Mouse (Mus musculus): ENCODE results near the gene Stxbp4. TPM values are rescaled to one million over a fixed set of nuclear protein-coding genes. Genes with fewer than 3 reads are reported as not detected.
A peak's percentile ranks its signal among the peaks of the same experiment; 100 is the strongest.

Gene Stxbp4
- polyA plus RNA-seq, 2 experiments: 11.1 to 21.8 TPM

- H3K9me3 ChIP-seq (ENCODE audit: control insufficient read depth, low read length): no peaks in the 10 kb centered on the region
- H3K27me3 ChIP-seq (ENCODE audit: control insufficient read depth, insufficient read depth, low read length): no peaks in the 10 kb centered on the region
- no peak overlapping the region for H3K4me2 ChIP-seq (replicated peaks; ENCODE audit: low read depth, low read length, severe bottlenecking)
- TF ChIP-seq POLR2A (IDR thresholded peaks at IDR 0.05; ENCODE audit: borderline replicate concordance, extremely low read depth, insufficient read depth, insufficient read length): no peak
- H3K9ac ChIP-seq (ENCODE audit: low read depth, low read length, severe bottlenecking): no peak overlapping the region
- 71% methylated on average over 9 of the region's 9 CpGs for WGBS
- H3K4me3 ChIP-seq (replicated peaks; ENCODE audit: low read length): no peak overlapping the region
- H3K4me1 ChIP-seq (ENCODE audit: control insufficient read depth, insufficient read depth, low read length): 0 out of 2 replicates have a peak, but pooled peaks cover 5% of the 10 kb centered on the region
- DNase-seq (ENCODE audit: low spot score) (no peak), ATAC-seq (ENCODE audit: low FRiP score, low read depth) (no peak)
- H3K27ac ChIP-seq (replicated peaks; ENCODE audit: low read depth, low read length): no peak overlapping the region
- peaks cover 36% of the 10 kb centered on the region for H3K36me3 ChIP-seq (ENCODE audit: control insufficient read depth, insufficient read depth, low read length)
Measured at GRCm38 (mm10) chr11:90650231-90650885, 12.5 kb upstream of the Stxbp4 start.

- Histone ChIP-seq H3K9ac (ENCODE audit: low read depth, low read length, severe bottlenecking) (no peak overlapping the region), H3K9me3 (ENCODE audit: control insufficient read depth, low read length) (no peaks in the 10 kb centered on the region), H3K4me1 (ENCODE audit: control insufficient read depth, insufficient read depth, low read length) (0 out of 2 replicates have a peak, but pooled peaks cover 5% of the 10 kb centered on the region), H3K27me3 (ENCODE audit: control insufficient read depth, insufficient read depth, low read length) (no peaks in the 10 kb centered on the region), H3K4me2 (replicated peaks; ENCODE audit: low read depth, low read length, severe bottlenecking) (no peak overlapping the region), H3K4me3 (replicated peaks; ENCODE audit: low read length) (no peak overlapping the region), H3K36me3 (ENCODE audit: control insufficient read depth, insufficient read depth, low read length) (peaks cover 42% of the 10 kb centered on the region), H3K27ac (replicated peaks; ENCODE audit: low read depth, low read length) (no peak overlapping the region)
- ATAC-seq (ENCODE audit: low FRiP score, low read depth) (no peak), DNase-seq (ENCODE audit: low spot score) (peak; percentile 52)
- no peak for TF ChIP-seq POLR2A (IDR thresholded peaks at IDR 0.05; ENCODE audit: borderline replicate concordance, extremely low read depth, insufficient read depth, insufficient read length)
- 51% methylated on average over 6 of the region's 6 CpGs for WGBS
Measured at GRCm38 (mm10) chr11:90649777-90650176, 11.9 kb upstream of the Stxbp4 start.

GRCm38 (mm10) chr11:90638312-90638830, 487 bp upstream of the Stxbp4 start:
- peak; percentile 46 for ATAC-seq (ENCODE audit: low FRiP score, low read depth)

GRCm38 (mm10) chr11:90634661-90635060, 3.2 kb downstream of the Stxbp4 start:
- H3K4me3 ChIP-seq (replicated peaks; ENCODE audit: low read length): no peak overlapping the region
- peaks cover 6% of the 10 kb centered on the region for H3K4me1 ChIP-seq (ENCODE audit: control insufficient read depth, insufficient read depth, low read length)
- no peak overlapping the region for H3K9ac ChIP-seq (ENCODE audit: low read depth, low read length, severe bottlenecking)
- H3K9me3 ChIP-seq (ENCODE audit: control insufficient read depth, low read length): no peaks in the 10 kb centered on the region
- 77% methylated on average over 3 of the region's 3 CpGs for WGBS
- ATAC-seq (ENCODE audit: low FRiP score, low read depth) (no peak), DNase-seq (ENCODE audit: low spot score) (no peak)
- no peaks in the 10 kb centered on the region for H3K27me3 ChIP-seq (ENCODE audit: control insufficient read depth, insufficient read depth, low read length)
- no peak overlapping the region for H3K4me2 ChIP-seq (replicated peaks; ENCODE audit: low read depth, low read length, severe bottlenecking)
- H3K36me3 ChIP-seq (ENCODE audit: control insufficient read depth, insufficient read depth, low read length): peaks cover 6% of the 10 kb centered on the region; the same call in 1 of the 2 replicates
- H3K27ac ChIP-seq (replicated peaks; ENCODE audit: low read depth, low read length): no peak overlapping the region
- no peak for TF ChIP-seq POLR2A (IDR thresholded peaks at IDR 0.05; ENCODE audit: borderline replicate concordance, extremely low read depth, insufficient read depth, insufficient read length)

More at GRCm38 (mm10) chr11:90638312-90638830, 487 bp upstream of the Stxbp4 start:
- Histone ChIP-seq H3K9me3 (ENCODE audit: control insufficient read depth, low read length) (no peaks in the 10 kb centered on the region), H3K9ac (ENCODE audit: low read depth, low read length, severe bottlenecking) (peak overlapping the region; percentile 96), H3K36me3 (ENCODE audit: control insufficient read depth, insufficient read depth, low read length) (peaks cover 15% of the 10 kb centered on the region), H3K4me1 (ENCODE audit: control insufficient read depth, insufficient read depth, low read length) (peaks cover 7% of the 10 kb centered on the region), H3K27ac (replicated peaks; ENCODE audit: low read depth, low read length) (peak overlapping the region; percentile 95), H3K4me3 (replicated peaks; ENCODE audit: low read length) (peak overlapping the region; percentile 97), H3K4me2 (replicated peaks; ENCODE audit: low read depth, low read length, severe bottlenecking) (peak overlapping the region; percentile 68), H3K27me3 (ENCODE audit: control insufficient read depth, insufficient read depth, low read length) (no peaks in the 10 kb centered on the region)
- DNase-seq (ENCODE audit: low spot score): no peak
- WGBS: under 1% methylated on average over 29 of the region's 54 CpGs
- no peak for TF ChIP-seq POLR2A (IDR thresholded peaks at IDR 0.05; ENCODE audit: borderline replicate concordance, extremely low read depth, insufficient read depth, insufficient read length)

- Histone ChIP-seq H3K36me3 (ENCODE audit: control insufficient read depth, insufficient read depth, low read length) (peaks cover 6% of the 10 kb centered on the region; the same call in 1 of the 2 replicates), H3K4me2 (replicated peaks; ENCODE audit: low read depth, low read length, severe bottlenecking) (no peak overlapping the region), H3K4me3 (replicated peaks; ENCODE audit: low read length) (no peak overlapping the region), H3K27ac (replicated peaks; ENCODE audit: low read depth, low read length) (no peak overlapping the region), H3K27me3 (ENCODE audit: control insufficient read depth, insufficient read depth, low read length) (no peaks in the 10 kb centered on the region), H3K9ac (ENCODE audit: low read depth, low read length, severe bottlenecking) (no peak overlapping the region), H3K4me1 (ENCODE audit: control insufficient read depth, insufficient read depth, low read length) (peaks cover 4% of the 10 kb centered on the region), H3K9me3 (ENCODE audit: control insufficient read depth, low read length) (no peaks in the 10 kb centered on the region)
- ATAC-seq (ENCODE audit: low FRiP score, low read depth) (no peak), DNase-seq (ENCODE audit: low spot score) (no peak)
- 75% methylated on average over 2 of the region's 2 CpGs for WGBS
- TF ChIP-seq POLR2A (IDR thresholded peaks at IDR 0.05; ENCODE audit: borderline replicate concordance, extremely low read depth, insufficient read depth, insufficient read length): no peak
Measured at GRCm38 (mm10) chr11:90632480-90632879, 5.4 kb downstream of the Stxbp4 start.
